Mouse (Mus musculus) lung, adult 2 months (tissue): ENCODE data around the gene Tkfc. TPM values are rescaled to one million over a fixed set of nuclear protein-coding genes. Genes with fewer than 3 reads are reported as not detected.
A peak's percentile ranks its signal among the peaks of the same experiment; 100 is the strongest.
"Not testable (repeated sequence)": the region's sequence is repeated elsewhere in the genome, so short reads cannot be mapped to it uniquely, and the experiment has no call there.

Experiments
- DNase-seq: peaks from one replicate; pipeline ENCODE4 v3.0.0; 2022
- H3K4me1 ChIP-seq: fragments of 200-500 bp; 2 replicates; pipeline ENCODE4 v1.6.1; 2011; ENCODE audit warnings: low read length; ENCODE audit not compliant: control insufficient read depth, insufficient read depth
- H3K4me3 ChIP-seq: fragments of 200-500 bp; replicated peaks from 2 replicates; pipeline ENCODE3; 2011; ENCODE audit warnings: low read depth, mild to moderate bottlenecking, control low read depth, low read length; ENCODE audit errors: extremely low read depth
- CTCF ChIP-seq: fragments of 200-500 bp; IDR thresholded peaks from 2 replicates; pipeline ENCODE4 v1.5.1; 2011; ENCODE audit warnings: mild to moderate bottlenecking, low read length, control low read depth; ENCODE audit not compliant: insufficient read depth
- POLR2A ChIP-seq: fragments of 200-500 bp; IDR thresholded peaks from 2 replicates; pipeline ENCODE4 v1.6.1; 2011; ENCODE audit warnings: low read depth, mild to moderate bottlenecking, control low read depth, low read length, borderline replicate concordance; ENCODE audit errors: extremely low read depth
- WGBS: fragments of 180-500 bp; shearing (Covaris S2); methylation state at CpG from one replicate; pipeline ENCODE4 v1.1.7; 2018; 5-methylcytosine and 5-hydroxymethylcytosine counted together
- polyA plus RNA-seq: library from polyadenylated mRNA; depleted of rRNA; stranded (reverse); fragments of >200 nt; gene quantifications from 2 replicates; pipeline ENCODE4 v1.2.3, GENCODE M21; 2012; rRNA removed

The Tkfc gene
- polyA plus RNA-seq, 1 experiment, result 9.8 TPM

DNA sequence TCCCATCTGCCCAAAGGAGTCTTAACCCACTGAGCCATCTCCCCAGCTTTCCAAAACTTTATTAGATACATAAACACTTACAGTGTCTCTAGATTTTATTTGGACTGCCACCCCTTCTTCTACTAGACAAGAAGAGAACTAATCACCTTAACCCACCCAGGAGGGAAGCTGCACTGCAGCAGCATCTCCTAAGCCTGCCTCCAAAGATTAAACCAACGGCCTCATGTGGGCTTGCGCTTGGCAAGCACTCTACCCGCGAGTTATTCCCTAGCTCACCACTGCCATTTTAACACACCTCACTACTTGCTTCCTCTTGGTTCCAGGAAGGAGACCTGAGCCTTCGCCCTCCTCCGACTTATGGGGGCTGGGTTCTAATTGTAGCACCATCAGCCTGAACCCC lies 41.2 kb downstream of the Tkfc start:
- Histone ChIP-seq H3K4me1 (no peaks in the 10 kb centered on the region; the same call in 1 of the 2 replicates), H3K4me3 (no peak overlapping the region)
- DNase-seq, result no peak
- TF ChIP-seq POLR2A (no peak), CTCF (no peak)
- 78% methylated on average over 6 of the region's 6 CpGs for WGBS

DNA sequence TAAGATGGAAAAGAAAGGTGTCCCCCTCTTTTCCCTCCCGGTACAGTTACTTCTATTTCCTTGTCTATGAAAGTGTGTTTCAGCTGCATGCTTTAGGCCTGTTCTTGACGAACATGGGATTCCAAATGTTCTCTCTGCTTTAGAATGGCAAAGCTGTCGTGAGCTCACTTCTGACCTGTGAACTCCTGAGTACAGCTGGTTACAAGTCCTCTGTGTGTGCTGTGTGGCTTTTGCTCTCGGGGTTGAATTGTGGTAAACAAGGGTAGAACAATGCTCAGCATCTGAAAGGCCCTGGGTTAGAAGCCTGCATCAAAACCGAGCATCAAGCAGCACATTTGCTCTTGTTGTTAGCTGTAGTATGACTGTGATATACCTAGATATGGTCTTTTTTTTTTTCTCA lies 43.1 kb downstream of the Tkfc start:
- no peaks in the 10 kb centered on the region; the same call in 1 of the 2 replicates for H3K4me1 ChIP-seq
- no peak overlapping the region for H3K4me3 ChIP-seq
- 65% methylated on average over 5 of the region's 5 CpGs for WGBS
- TF ChIP-seq CTCF (no peak), POLR2A (no peak)
- no peak for DNase-seq

DNA sequence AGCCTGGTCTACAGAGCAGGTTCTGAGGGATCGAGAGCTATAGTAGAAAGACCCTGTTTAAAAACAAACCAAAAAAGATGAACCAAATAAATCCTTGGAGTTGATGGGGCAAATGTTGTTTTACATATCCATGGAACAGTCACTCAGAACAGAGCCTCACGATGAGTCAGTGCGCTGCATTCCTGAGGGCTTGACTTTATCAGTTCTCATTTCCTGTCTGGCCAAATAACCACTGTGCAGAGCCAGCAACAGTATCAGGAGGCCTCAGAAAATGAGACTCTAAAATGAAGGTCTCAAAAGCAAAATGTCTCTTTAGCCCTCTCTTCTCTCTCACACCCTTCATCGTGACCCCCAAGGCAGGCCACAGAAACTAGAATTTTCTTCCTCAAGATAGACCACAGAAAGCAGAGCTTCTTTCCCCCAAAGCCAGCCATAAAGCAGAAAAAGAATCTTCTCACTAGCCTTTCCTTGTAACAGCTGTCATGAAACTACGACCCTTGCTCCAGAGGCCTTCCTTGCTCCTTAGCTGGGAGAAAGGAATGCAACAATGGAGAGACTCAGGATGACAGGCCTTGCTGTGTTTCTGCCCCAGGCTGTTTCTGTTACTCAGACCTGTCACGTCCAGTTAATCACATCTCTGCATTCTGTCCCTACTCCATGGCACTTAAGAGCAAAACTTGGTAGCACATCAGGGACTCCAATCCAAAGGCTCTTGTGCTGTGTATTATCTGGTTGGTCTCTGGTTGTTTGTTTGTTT lies 43.7 kb downstream of the Tkfc start:
- H3K4me1 ChIP-seq, result no peaks in the 10 kb centered on the region; the same call in 1 of the 2 replicates
- 37% methylated on average over 6 of the region's 6 CpGs for WGBS
- DNase-seq, result no peak
- TF ChIP-seq CTCF, result no peak
- TF ChIP-seq POLR2A, result no peak
- no peak overlapping the region for H3K4me3 ChIP-seq

DNA sequence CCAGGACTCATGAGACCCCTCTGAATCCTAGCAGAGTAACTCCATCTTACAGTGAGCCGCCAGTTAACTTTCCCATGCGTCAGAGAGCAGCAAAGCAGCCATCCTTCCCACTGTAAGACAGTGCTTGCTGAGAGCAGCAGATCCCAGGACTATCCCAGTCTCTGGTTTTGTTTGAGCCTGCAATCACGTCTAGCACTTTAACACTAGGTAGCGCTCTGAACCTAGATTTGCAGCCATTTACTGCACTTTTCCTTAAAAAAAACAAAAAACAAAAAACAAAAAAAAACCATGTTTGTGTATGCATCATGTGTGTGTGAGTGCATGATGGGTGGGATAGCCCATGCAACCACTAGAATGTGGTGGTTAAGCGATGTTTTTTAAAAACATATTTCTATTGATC lies 45.3 kb downstream of the Tkfc start:
- H3K4me3 ChIP-seq, result no peak overlapping the region
- peaks cover 4% of the 10 kb centered on the region for H3K4me1 ChIP-seq
- TF ChIP-seq POLR2A (no peak), CTCF (no peak)
- DNase-seq, result no peak
- WGBS, result 50% methylated on average over 5 of the region's 5 CpGs

DNA sequence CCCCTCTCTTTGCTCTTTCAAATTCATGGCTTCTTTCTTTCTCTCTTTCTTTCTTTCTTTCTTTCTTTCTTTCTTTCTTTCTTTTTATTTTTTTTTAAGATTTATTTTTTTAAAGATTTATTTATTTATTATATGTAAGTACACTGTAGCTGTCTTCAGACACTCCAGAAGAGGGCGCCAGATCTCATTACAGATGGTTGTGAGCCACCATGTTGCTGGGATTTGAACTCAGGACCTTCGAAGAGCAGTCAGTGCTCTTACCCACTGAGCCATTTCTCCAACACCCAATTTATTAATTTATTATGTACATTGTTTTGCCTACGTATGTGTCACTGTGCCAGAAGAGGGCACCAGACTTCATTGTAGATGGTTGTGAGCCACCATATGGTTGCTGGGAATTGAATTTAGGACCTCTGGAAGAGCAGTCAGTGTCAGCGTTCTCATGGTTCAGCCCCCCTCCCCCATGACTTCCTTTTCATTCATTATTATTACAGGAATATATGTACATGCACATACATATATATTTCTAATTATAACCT lies 47.5 kb downstream of the Tkfc start:
- DNase-seq, H3K4me3 ChIP-seq, H3K4me1 ChIP-seq: not testable (repeated sequence)
- 66% methylated on average over 4 of the region's 4 CpGs for WGBS

DNA sequence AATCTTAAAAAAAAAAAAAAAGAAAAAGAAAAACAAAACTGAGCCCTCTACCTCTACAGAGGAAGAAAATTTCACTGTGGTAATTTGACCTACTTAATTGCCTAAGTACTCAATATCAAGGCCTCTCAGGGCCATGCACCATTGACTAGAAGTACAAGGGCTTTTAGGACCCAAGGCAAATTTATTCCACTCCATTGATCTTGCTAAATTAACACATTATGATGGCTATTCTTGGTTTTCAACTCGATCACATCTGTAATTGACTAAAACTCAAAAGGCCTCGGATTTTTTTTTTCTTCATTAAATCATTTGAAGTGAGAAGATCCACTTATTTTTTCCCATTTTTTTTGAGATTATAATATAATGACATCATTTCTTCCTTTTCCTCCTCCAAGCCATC lies 48.0 kb downstream of the Tkfc start:
- H3K4me3 ChIP-seq, result no peak overlapping the region
- no peak for DNase-seq
- no peak for TF ChIP-seq CTCF
- TF ChIP-seq POLR2A, result no peak
- 81% methylated on average over 2 of the region's 2 CpGs for WGBS
- peaks cover 4% of the 10 kb centered on the region for H3K4me1 ChIP-seq

DNA sequence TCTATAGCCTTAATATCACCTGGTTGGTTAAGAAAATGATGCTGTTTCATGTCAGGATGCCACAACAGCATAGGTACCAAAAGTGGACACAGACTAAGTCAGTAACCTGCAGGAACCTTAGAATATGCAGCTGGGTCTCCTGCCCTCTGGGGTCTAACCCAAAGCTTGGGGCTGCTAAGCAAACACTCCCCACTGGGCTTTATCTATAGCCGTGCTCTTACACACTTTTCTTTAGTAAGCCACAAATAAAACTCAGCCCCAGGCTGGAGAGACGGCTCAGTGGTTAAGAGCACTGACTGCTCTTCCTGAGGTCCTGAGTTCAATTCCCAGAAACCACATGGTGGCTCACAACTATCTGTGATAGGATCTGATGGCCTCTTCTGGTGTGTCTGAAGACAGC lies 48.5 kb downstream of the Tkfc start:
- DNase-seq, result no peak
- 62% methylated on average over 2 of the region's 2 CpGs for WGBS
- no peak overlapping the region for H3K4me3 ChIP-seq
- peaks cover 4% of the 10 kb centered on the region for H3K4me1 ChIP-seq
- no peak for TF ChIP-seq CTCF
- TF ChIP-seq POLR2A, result no peak

DNA sequence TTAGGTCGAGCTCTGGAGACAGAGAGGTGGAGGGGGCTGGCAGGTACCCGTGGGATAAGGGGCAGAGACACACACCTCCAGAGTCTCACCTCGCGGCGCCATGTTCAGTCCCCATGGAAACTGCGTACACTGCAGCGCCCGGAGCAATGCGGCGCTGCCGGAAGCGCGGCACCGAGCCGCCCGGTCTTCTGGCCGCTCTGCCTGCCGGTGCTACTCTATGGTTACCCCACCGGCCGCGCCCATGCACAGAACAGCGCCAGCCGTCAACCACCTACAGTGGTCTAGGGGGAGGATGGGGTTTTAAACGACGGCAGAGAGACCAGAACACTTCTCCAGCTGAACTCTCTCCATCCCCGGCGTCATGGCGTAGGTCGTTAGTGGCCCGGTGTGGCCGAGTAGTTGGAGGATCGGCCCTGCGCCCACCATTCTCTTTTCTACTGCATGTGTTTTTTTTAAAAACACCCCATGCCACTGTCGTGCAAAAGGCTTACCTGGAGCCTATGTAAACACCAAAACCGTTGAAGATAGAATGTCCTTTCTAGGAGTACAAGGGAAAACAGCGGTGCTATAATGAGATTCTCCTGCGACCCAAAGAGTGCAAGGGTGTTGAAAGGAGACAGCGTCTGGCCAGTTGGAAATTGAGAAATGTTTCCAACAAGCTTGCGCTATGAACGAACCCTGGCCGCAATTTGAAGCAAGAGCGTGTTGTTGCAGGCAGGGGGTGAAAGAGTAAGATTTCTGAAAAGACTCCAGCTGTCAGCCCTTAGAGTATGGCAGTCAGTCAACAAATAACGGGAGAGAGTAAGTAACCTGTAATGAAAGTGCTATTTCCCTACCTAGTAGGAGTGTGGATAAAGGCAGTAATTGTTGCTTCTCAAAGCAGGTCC lies 49.6 kb downstream of the Tkfc start, which contains the start of gene Tmem216:
Tmem216 (minus strand) TSS at position 615 of the 887 bp plus-strand sequence.
- TF ChIP-seq POLR2A (peak; percentile 71; the same call in 1 of the 2 replicates), CTCF (no peak)
- peaks cover 4% of the 10 kb centered on the region for H3K4me1 ChIP-seq
- peak; percentile 80 for DNase-seq
- H3K4me3 ChIP-seq, result peak within 1 kb of the TSS; percentile 83
- 2% methylated on average over 43 of the region's 43 CpGs for WGBS

DNA sequence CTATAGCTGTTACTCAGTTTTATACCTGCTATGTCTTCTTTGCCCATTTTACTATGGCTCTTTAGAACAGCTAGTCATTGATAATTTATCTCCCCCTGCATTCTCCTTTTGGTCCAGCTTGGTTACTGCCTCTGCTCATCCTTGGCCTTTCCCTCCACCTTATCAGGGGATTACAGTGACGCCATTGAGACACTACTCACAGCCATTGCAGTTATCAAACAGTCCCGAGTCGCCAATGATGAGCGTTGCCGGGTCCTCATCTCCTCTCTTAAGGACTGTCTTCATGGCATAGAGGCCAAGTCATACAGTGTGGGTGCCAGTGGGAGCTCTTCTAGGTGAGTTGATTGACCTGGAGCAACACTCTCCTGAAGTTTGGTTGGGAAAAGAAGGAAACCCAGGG lies 66.0 kb downstream of the Tkfc start:
- TF ChIP-seq POLR2A (no peak), CTCF (no peak)
- Histone ChIP-seq H3K4me3 (no peak overlapping the region), H3K4me1 (no peaks in the 10 kb centered on the region)
- 90% methylated on average over 5 of the region's 5 CpGs for WGBS
- no peak for DNase-seq

Other genes with a start within 250 kb of the Tkfc start
- gene Syt7, start 216.6 kb downstream of the Tkfc start, polyA plus RNA-seq, result 10.9 and 11.7 TPM in 2 replicates
- gene Lrrc10b, start 148.2 kb downstream of the Tkfc start, polyA plus RNA-seq, result 20.6 and 25.6 TPM in 2 replicates
- gene Ppp1r32, start 122.7 kb downstream of the Tkfc start, polyA plus RNA-seq, result 5.4 and 5.9 TPM in 2 replicates
- gene Cpsf7, start 80.4 kb downstream of the Tkfc start, polyA plus RNA-seq, result 30.3 and 41.1 TPM in 2 replicates
- 16.2 and 23.0 TPM in 2 replicates for gene Sdhaf2, start 79.5 kb downstream of the Tkfc start, polyA plus RNA-seq
- gene Tmem216, start 49.4 kb downstream of the Tkfc start, polyA plus RNA-seq, result 18.8 and 28.6 TPM in 2 replicates
- gene Cyb561a3, start 28.5 kb downstream of the Tkfc start, polyA plus RNA-seq, result 88.4 and 113 TPM in 2 replicates
- 8.5 and 11.1 TPM in 2 replicates for gene Tmem138, start 28.3 kb downstream of the Tkfc start, polyA plus RNA-seq
- 83.7 and 127 TPM in 2 replicates for gene Ddb1, start 327 bp downstream of the Tkfc start, polyA plus RNA-seq
- gene Vwce, start 28.6 kb upstream of the Tkfc start, polyA plus RNA-seq, result 0.14 and 0.16 TPM in 2 replicates
- gene Pga5, start 72.4 kb upstream of the Tkfc start, polyA plus RNA-seq, result not detected in 2 replicates
- gene Vps37c, start 83.1 kb upstream of the Tkfc start, polyA plus RNA-seq, result 33.0 and 39.3 TPM in 2 replicates
- gene Cd5, start 133.3 kb upstream of the Tkfc start, polyA plus RNA-seq, result 2.4 and 4.4 TPM in 2 replicates
- 2.8 and 3.5 TPM in 2 replicates for gene Cd6, start 224.4 kb upstream of the Tkfc start, polyA plus RNA-seq
- gene Slc15a3, start 234.1 kb upstream of the Tkfc start, polyA plus RNA-seq, result 33.3 and 42.0 TPM in 2 replicates